Mouse (Mus musculus): ENCODE measurements around the gene Kpna6. TPM values are rescaled to one million over a fixed set of nuclear protein-coding genes. Genes with fewer than 3 reads are reported as not detected.

Gene Kpna6
- total and polyA plus RNA-seq, 2 experiments from 2014 or later, result 13.0 to 61.8 TPM

GRCm38 (mm10) chr4:129672878-129673449 is 397 bp upstream of the Kpna6 start:
- WGBS, result 9% methylated on average over 10 of the region's 10 CpGs
- Histone ChIP-seq H3K4me2 (ENCODE audit: low read depth, low read length) (peak overlapping the region; percentile 85), H3K27me3 (ENCODE audit: insufficient read depth, low read length) (no peaks in the 10 kb centered on the region), H3K36me3 (ENCODE audit: insufficient read depth, low read length) (peaks cover 21% of the 10 kb centered on the region), H3K9me3 (ENCODE audit: low read length) (no peaks in the 10 kb centered on the region), H3K4me3 (ENCODE audit: low read length) (peak overlapping the region; percentile 63), H3K4me1 (ENCODE audit: insufficient read depth, low read length) (peaks cover 3% of the 10 kb centered on the region), H3K27ac (peak overlapping the region; percentile 94), H3K9ac (replicated peaks; ENCODE audit: low read length) (peak overlapping the region; percentile 89)
- DNase-seq (ENCODE audit: low spot score), result no peak
- ATAC-seq, result peak; percentile 52; the same call in 1 of the 2 replicates
- no peak for TF ChIP-seq CTCF (IDR thresholded peaks at IDR 0.05; ENCODE audit: low read depth)

DNA sequence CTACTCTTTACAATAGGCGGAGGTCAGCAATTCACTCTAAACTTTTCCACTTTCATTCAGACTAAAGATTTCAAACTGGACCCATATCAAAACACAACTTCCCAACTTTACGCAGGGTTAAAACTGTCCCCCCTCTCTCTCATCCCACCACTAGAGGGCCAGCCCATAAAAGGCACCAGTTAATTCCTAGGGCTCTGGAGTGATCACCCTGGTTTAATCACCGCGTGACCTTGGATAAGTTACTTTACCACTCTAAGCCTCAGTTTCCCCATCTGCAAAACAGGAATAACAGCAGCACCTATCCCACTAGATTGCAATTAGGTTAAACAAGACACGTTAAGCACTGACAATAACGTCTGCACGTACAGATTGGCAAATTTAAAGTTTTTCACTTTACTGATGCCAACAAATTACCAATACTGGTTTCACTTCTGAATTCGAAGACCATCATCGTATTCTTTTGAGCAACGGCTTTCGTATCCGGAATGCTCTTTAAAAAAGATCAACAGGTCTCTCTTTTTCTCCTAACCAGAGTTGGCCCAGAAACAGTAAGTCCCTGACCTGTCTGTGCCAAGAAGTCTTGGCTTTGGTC is 980 bp downstream of the Kpna6 start:
- ATAC-seq (0 out of 2 replicates have a peak, but pooled peaks have one; percentile 46), DNase-seq (ENCODE audit: low spot score) (peak; percentile 71)
- Histone ChIP-seq H3K9ac (replicated peaks; ENCODE audit: low read length) (peak overlapping the region; percentile 89), H3K4me1 (ENCODE audit: insufficient read depth, low read length) (peaks cover 3% of the 10 kb centered on the region), H3K4me3 (ENCODE audit: low read length) (peak overlapping the region; percentile 63), H3K27me3 (ENCODE audit: insufficient read depth, low read length) (no peaks in the 10 kb centered on the region), H3K27ac (peak overlapping the region; percentile 94), H3K4me2 (ENCODE audit: low read depth, low read length) (peak overlapping the region; percentile 85), H3K9me3 (ENCODE audit: low read length) (no peaks in the 10 kb centered on the region), H3K36me3 (ENCODE audit: insufficient read depth, low read length) (peaks cover 14% of the 10 kb centered on the region; the same call in 1 of the 2 replicates)
- TF ChIP-seq CTCF (IDR thresholded peaks at IDR 0.05; ENCODE audit: low read depth), result peak; percentile 81
- 7% methylated on average over 12 of the region's 12 CpGs for WGBS

GRCm38 (mm10) chr4:129662255-129662813 is 10.2 kb downstream of the Kpna6 start:
- Histone ChIP-seq H3K4me3 (ENCODE audit: low read length) (no peak overlapping the region), H3K9me3 (ENCODE audit: low read length) (no peaks in the 10 kb centered on the region), H3K4me1 (ENCODE audit: insufficient read depth, low read length) (no peaks in the 10 kb centered on the region), H3K4me2 (ENCODE audit: low read depth, low read length) (no peak overlapping the region), H3K27me3 (ENCODE audit: insufficient read depth, low read length) (no peaks in the 10 kb centered on the region), H3K9ac (replicated peaks; ENCODE audit: low read length) (no peak overlapping the region), H3K36me3 (ENCODE audit: insufficient read depth, low read length) (peaks cover 37% of the 10 kb centered on the region), H3K27ac (no peak overlapping the region)
- 82% methylated on average over 3 of the region's 3 CpGs for WGBS
- no peak for TF ChIP-seq CTCF (IDR thresholded peaks at IDR 0.05; ENCODE audit: low read depth)
- ATAC-seq (no peak), DNase-seq (ENCODE audit: low spot score) (no peak)

- WGBS, result 83% methylated on average over 3 of the region's 3 CpGs
- Histone ChIP-seq H3K4me3 (ENCODE audit: low read length) (no peak overlapping the region), H3K9me3 (ENCODE audit: low read length) (no peaks in the 10 kb centered on the region), H3K4me1 (ENCODE audit: insufficient read depth, low read length) (no peaks in the 10 kb centered on the region), H3K27ac (no peak overlapping the region), H3K9ac (replicated peaks; ENCODE audit: low read length) (no peak overlapping the region), H3K27me3 (ENCODE audit: insufficient read depth, low read length) (no peaks in the 10 kb centered on the region), H3K36me3 (ENCODE audit: insufficient read depth, low read length) (peaks cover 41% of the 10 kb centered on the region), H3K4me2 (ENCODE audit: low read depth, low read length) (no peak overlapping the region)
- no peak for DNase-seq (ENCODE audit: low spot score)
- TF ChIP-seq CTCF (IDR thresholded peaks at IDR 0.05; ENCODE audit: low read depth), result no peak
- no peak for ATAC-seq
Observed at GRCm38 (mm10) chr4:129661584-129661983, 11.0 kb downstream of the Kpna6 start.

GRCm38 (mm10) chr4:129654770-129655169 is 17.8 kb downstream of the Kpna6 start:
- H3K4me2 ChIP-seq (ENCODE audit: low read depth, low read length), result no peak overlapping the region
- H3K36me3 ChIP-seq (ENCODE audit: insufficient read depth, low read length), result peaks cover 87% of the 10 kb centered on the region
- no peak overlapping the region for H3K4me3 ChIP-seq (ENCODE audit: low read length)
- WGBS, result 92% methylated on average over 14 of the region's 14 CpGs
- no peak for DNase-seq (ENCODE audit: low spot score)
- no peaks in the 10 kb centered on the region for H3K4me1 ChIP-seq (ENCODE audit: insufficient read depth, low read length)
- H3K9ac ChIP-seq (replicated peaks; ENCODE audit: low read length), result no peak overlapping the region
- ATAC-seq, result no peak
- H3K9me3 ChIP-seq (ENCODE audit: low read length), result no peaks in the 10 kb centered on the region
- no peak for TF ChIP-seq CTCF (IDR thresholded peaks at IDR 0.05; ENCODE audit: low read depth)
- no peaks in the 10 kb centered on the region for H3K27me3 ChIP-seq (ENCODE audit: insufficient read depth, low read length)
- no peak overlapping the region for H3K27ac ChIP-seq

DNA sequence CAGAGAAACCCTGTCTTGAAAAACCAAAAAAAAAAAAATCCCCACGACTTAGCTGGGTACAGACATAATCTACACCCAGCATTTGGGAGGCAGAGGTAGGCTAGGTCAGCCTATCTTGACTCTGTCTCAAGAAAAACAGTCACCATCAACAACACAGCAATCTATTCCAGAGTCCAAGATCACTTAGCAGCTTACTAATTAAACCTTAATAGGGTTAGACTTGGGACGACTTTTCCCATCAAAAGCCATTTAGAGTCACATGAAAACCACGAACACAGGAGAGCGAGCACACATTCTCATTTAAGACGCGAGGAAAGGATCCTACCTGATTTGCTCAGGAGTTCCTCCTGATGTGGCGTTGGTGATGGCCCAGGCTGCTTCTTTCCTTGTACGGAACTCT is 22.2 kb downstream of the Kpna6 start:
- TF ChIP-seq CTCF (IDR thresholded peaks at IDR 0.05; ENCODE audit: low read depth), result no peak
- Histone ChIP-seq H3K4me2 (ENCODE audit: low read depth, low read length) (no peak overlapping the region), H3K27me3 (ENCODE audit: insufficient read depth, low read length) (no peaks in the 10 kb centered on the region), H3K9ac (replicated peaks; ENCODE audit: low read length) (no peak overlapping the region), H3K36me3 (ENCODE audit: insufficient read depth, low read length) (peaks cover 86% of the 10 kb centered on the region), H3K27ac (no peak overlapping the region), H3K4me1 (ENCODE audit: insufficient read depth, low read length) (no peaks in the 10 kb centered on the region), H3K4me3 (ENCODE audit: low read length) (no peak overlapping the region), H3K9me3 (ENCODE audit: low read length) (no peaks in the 10 kb centered on the region)
- no peak for DNase-seq (ENCODE audit: low spot score)
- no peak for ATAC-seq
- WGBS, result 93% methylated on average over 8 of the region's 8 CpGs

DNA sequence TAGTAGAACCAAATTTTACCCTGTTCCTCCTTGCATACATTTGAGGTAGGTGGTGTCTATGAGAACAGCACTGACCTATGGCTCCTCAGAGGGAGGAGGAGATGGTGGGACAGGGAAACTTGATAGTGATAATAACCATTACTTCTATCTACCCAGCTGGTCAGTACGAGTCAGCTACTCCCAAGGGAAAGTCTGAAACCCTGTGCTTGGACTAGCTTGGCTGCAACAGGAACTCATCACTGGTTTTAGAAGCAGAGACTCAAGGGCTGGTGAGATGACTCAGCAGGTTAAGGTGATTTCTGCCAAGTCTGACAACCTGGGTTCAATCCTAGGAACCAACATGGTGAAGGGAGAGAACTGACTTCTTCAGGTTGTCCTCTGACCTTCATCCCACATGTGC is 23.9 kb downstream of the Kpna6 start:
- DNase-seq (ENCODE audit: low spot score), result no peak
- H3K27me3 ChIP-seq (ENCODE audit: insufficient read depth, low read length), result no peaks in the 10 kb centered on the region
- WGBS, result 83% methylated on average over 1 of the region's 1 CpGs
- no peak for TF ChIP-seq CTCF (IDR thresholded peaks at IDR 0.05; ENCODE audit: low read depth)
- H3K9ac ChIP-seq (replicated peaks; ENCODE audit: low read length), result no peak overlapping the region
- ATAC-seq, result no peak
- no peak overlapping the region for H3K27ac ChIP-seq
- H3K4me1 ChIP-seq (ENCODE audit: insufficient read depth, low read length), result no peaks in the 10 kb centered on the region
- H3K9me3 ChIP-seq (ENCODE audit: low read length), result no peaks in the 10 kb centered on the region
- H3K36me3 ChIP-seq (ENCODE audit: insufficient read depth, low read length), result peaks cover 77% of the 10 kb centered on the region
- no peak overlapping the region for H3K4me3 ChIP-seq (ENCODE audit: low read length)
- H3K4me2 ChIP-seq (ENCODE audit: low read depth, low read length), result no peak overlapping the region
